Mouse (Mus musculus) bone marrow macrophage, adult 2 months (primary cell): ENCODE measurements around the gene Slc6a11.

ENCODE experiments used
- CTCF ChIP-seq: IDR thresholded peaks from 2 replicates; pipeline ENCODE4 v1.5.1; 2012; ENCODE audit warnings: low read depth, mild to moderate bottlenecking, low read length, moderate library complexity
- POLR2A ChIP-seq: IDR thresholded peaks from 2 replicates; pipeline ENCODE4 v1.6.1; 2012; ENCODE audit warnings: mild to moderate bottlenecking, low read depth, low read length, borderline replicate concordance

DNA sequence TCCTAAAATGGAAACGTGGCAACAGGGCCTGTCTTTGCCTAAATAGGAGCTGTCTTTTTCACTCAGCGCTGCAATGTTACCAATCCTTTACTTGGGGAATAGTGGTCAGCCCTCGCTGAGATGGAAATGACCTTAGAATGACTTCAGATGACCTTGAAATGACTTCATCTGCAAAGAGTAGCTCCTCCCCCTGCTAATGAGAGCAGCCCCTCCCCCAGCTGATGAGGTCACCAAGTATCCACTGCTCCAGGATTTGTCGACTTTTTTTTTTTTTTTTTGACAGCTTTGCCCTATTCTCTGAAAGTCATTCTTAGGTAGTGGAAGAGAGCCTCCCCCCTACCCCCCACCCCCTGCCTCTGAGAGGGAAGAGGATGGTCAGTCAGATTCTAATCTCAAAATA, 154.4 kb downstream of the Slc6a11 start:
- TF ChIP-seq CTCF (no peak), POLR2A (no peak)
